Mouse (Mus musculus) limb, embryonic 14.5 days (tissue): ENCODE results near the gene Eri3. TPM values are rescaled to one million over a fixed set of nuclear protein-coding genes. Genes with fewer than 3 reads are reported as not detected.

ENCODE experiments used
- ATAC-seq: fragments of 200-750 bp; cut with Nextera tagmentation; 2 replicates; pipeline ENCODE4 v1.8.0; 2017; ENCODE audit warnings: low read depth, moderate number of reproducible peaks, moderate TSS enrichment; ENCODE audit not compliant: low FRiP score
- DNase-seq: peaks from one replicate; pipeline ENCODE4 v3.0.0-alpha.2; 2015; ENCODE audit warnings: low spot score
- H3K27ac ChIP-seq: fragments of 300-500 bp; sonication (generic); replicated peaks from 2 replicates; pipeline ENCODE4 v1.5.1; 2014; ENCODE audit warnings: low read depth, mild to moderate bottlenecking, low read length, moderate library complexity, mixed read lengths
- H3K27me3 ChIP-seq: fragments of 300-500 bp; sonication (generic); 2 replicates; pipeline ENCODE4 v1.6.1; 2014; ENCODE audit warnings: low read length, mixed read lengths; ENCODE audit not compliant: control insufficient read depth, insufficient read depth
- H3K36me3 ChIP-seq: fragments of 300-500 bp; sonication (generic); 2 replicates; pipeline ENCODE4 v1.6.1; 2014; ENCODE audit warnings: mild to moderate bottlenecking, low read length, moderate library complexity, mixed read lengths; ENCODE audit not compliant: control insufficient read depth, insufficient read depth
- H3K4me1 ChIP-seq: fragments of 300-500 bp; sonication (generic); 2 replicates; pipeline ENCODE4 v1.6.1; 2014; ENCODE audit warnings: antibody characterized with exemption, low read length, mixed read lengths; ENCODE audit not compliant: control insufficient read depth, insufficient read depth
- H3K4me2 ChIP-seq: fragments of 300-500 bp; sonication (generic); replicated peaks from 2 replicates; pipeline ENCODE4 v1.6.1; 2014; ENCODE audit warnings: low read depth, mild to moderate bottlenecking, low read length, moderate library complexity; ENCODE audit not compliant: severe bottlenecking
- H3K4me3 ChIP-seq: fragments of 300-500 bp; sonication (generic); replicated peaks from 2 replicates; pipeline ENCODE4 v1.5.1; 2014; ENCODE audit warnings: low read length
- H3K9ac ChIP-seq: fragments of 300-500 bp; sonication (generic); 2 replicates; pipeline ENCODE4 v1.6.1; 2014; ENCODE audit warnings: mild to moderate bottlenecking, low read depth, low read length, moderate library complexity; ENCODE audit not compliant: severe bottlenecking
- H3K9me3 ChIP-seq: fragments of 300-500 bp; sonication (generic); 2 replicates; pipeline ENCODE4 v1.6.1; 2016; ENCODE audit warnings: low read length; ENCODE audit not compliant: control insufficient read depth
- POLR2A ChIP-seq: fragments of 200-500 bp; IDR thresholded peaks from 2 replicates; pipeline ENCODE4 v1.8.0; 2012; ENCODE audit warnings: inconsistent platforms, mild to moderate bottlenecking, moderate library complexity, borderline replicate concordance; ENCODE audit not compliant: insufficient read depth, insufficient read length; ENCODE audit errors: extremely low read depth
- WGBS: fragments of 180-500 bp; shearing (Covaris S2); extraction: QIAGEN DNeasy Blood & Tissue Kit; methylation state at CpG from one replicate; pipeline ENCODE4 v1.1.7; 2014; 5-methylcytosine and 5-hydroxymethylcytosine counted together
- polyA plus RNA-seq, 2 experiments: library from polyadenylated mRNA; depleted of rRNA in 1 of 2; stranded (reverse) in 1 of 2; unstranded in 1 of 2; fragments of >200 nt; fragmentation: Nextera tagmentation in 1 of 2; extraction: Ambion mirVana in 1 of 2; gene quantifications; 2 replicates each; pipeline versions ENCODE4 v1.2.1 to v1.2.3; 2012 to 2014

Gene Eri3
- polyA plus RNA-seq, 2 experiments, result 155 to 190 TPM

GRCm38 (mm10) chr4:117611385-117611784, 61.2 kb downstream of the Eri3 start:
- 52% methylated on average over 4 of the region's 4 CpGs for WGBS
- Histone ChIP-seq H3K4me1 (peaks cover 29% of the 10 kb centered on the region), H3K36me3 (peaks cover 57% of the 10 kb centered on the region), H3K9me3 (no peaks in the 10 kb centered on the region), H3K27me3 (no peaks in the 10 kb centered on the region), H3K9ac (no peak overlapping the region), H3K27ac (no peak overlapping the region), H3K4me2 (no peak overlapping the region), H3K4me3 (no peak overlapping the region)
- no peak for TF ChIP-seq POLR2A
- DNase-seq (no peak), ATAC-seq (no peak)

GRCm38 (mm10) chr4:117611814-117612213, 61.6 kb downstream of the Eri3 start:
- H3K27ac ChIP-seq, result no peak overlapping the region
- no peak for TF ChIP-seq POLR2A
- ATAC-seq (no peak), DNase-seq (no peak)
- H3K9me3 ChIP-seq, result no peaks in the 10 kb centered on the region
- 53% methylated on average over 2 of the region's 2 CpGs for WGBS
- H3K4me2 ChIP-seq, result no peak overlapping the region
- peaks cover 61% of the 10 kb centered on the region for H3K36me3 ChIP-seq
- no peak overlapping the region for H3K4me3 ChIP-seq
- H3K27me3 ChIP-seq, result no peaks in the 10 kb centered on the region
- peaks cover 28% of the 10 kb centered on the region for H3K4me1 ChIP-seq
- no peak overlapping the region for H3K9ac ChIP-seq

GRCm38 (mm10) chr4:117612713-117613112, 62.5 kb downstream of the Eri3 start:
- Histone ChIP-seq H3K4me3 (no peak overlapping the region), H3K27me3 (no peaks in the 10 kb centered on the region), H3K4me1 (peaks cover 28% of the 10 kb centered on the region), H3K36me3 (peaks cover 64% of the 10 kb centered on the region), H3K9ac (no peak overlapping the region), H3K27ac (no peak overlapping the region), H3K9me3 (no peaks in the 10 kb centered on the region), H3K4me2 (no peak overlapping the region)
- no peak for DNase-seq
- TF ChIP-seq POLR2A, result no peak
- 38% methylated on average over 5 of the region's 5 CpGs for WGBS
- ATAC-seq, result no peak

- DNase-seq, result peak; percentile 43
- no peak for TF ChIP-seq POLR2A
- H3K4me1 ChIP-seq, result peaks cover 26% of the 10 kb centered on the region
- H3K4me3 ChIP-seq, result no peak overlapping the region
- H3K36me3 ChIP-seq, result peaks cover 66% of the 10 kb centered on the region
- H3K9me3 ChIP-seq, result no peaks in the 10 kb centered on the region
- 0 out of 2 replicates have a peak, but pooled peaks have one; percentile 17 for ATAC-seq
- WGBS, result 35% methylated on average over 4 of the region's 4 CpGs
- H3K4me2 ChIP-seq, result no peak overlapping the region
- H3K27me3 ChIP-seq, result no peaks in the 10 kb centered on the region
- 0 out of 2 replicates have a peak overlapping the region, but pooled peaks have one; percentile 3 for H3K27ac ChIP-seq
- no peak overlapping the region for H3K9ac ChIP-seq
Measured at GRCm38 (mm10) chr4:117613153-117613773, 63.1 kb downstream of the Eri3 start.

DNA sequence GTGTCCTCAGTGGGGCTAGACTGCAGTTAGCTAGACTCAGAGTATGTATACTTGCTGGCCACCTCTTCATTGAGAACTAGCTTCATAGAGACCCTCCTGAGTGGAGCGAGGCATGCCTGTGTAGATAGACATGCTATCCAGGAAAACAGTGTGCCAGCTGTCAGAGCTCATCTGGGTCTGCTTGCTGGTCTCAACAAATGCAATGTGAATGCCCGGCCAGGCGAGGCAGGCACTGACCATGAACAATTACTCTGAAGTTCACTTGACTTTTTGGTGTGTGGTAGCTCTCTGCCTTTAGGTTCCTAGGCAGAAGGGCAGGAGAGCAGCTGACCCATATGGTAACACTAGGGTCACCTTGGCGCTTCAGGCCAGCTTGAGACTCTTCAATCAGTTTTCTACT, 66.4 kb downstream of the Eri3 start:
- Histone ChIP-seq H3K4me3 (no peak overlapping the region), H3K9me3 (no peaks in the 10 kb centered on the region), H3K27me3 (no peaks in the 10 kb centered on the region), H3K27ac (no peak overlapping the region), H3K4me2 (no peak overlapping the region), H3K36me3 (peaks cover 59% of the 10 kb centered on the region), H3K9ac (no peak overlapping the region), H3K4me1 (peaks cover 11% of the 10 kb centered on the region)
- TF ChIP-seq POLR2A, result no peak
- 85% methylated on average over 4 of the region's 4 CpGs for WGBS
- ATAC-seq (no peak), DNase-seq (no peak)

DNA sequence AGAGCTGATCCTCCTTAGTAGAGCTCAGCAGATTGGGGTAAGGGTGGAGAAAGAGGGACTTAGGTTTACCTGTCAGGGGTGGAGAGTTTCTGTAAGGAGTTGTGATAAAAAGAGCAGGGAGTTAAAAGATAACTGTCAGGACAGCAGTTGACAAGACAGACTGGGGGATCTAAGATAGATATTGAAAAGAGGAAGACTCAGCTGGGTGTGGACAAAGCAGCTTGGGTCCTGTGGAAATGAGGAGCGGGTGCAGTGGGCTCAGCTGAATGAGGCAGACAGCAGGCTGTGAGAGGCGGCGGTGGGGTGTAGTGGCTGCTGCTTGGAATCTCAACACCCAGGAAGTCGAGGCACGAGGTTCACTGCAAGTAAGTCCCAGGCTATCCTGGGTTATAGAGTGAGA, 72.1 kb downstream of the Eri3 start:
- WGBS, result 92% methylated on average over 5 of the region's 5 CpGs
- Histone ChIP-seq H3K27ac (no peak overlapping the region), H3K4me1 (0 out of 2 replicates have a peak, but pooled peaks cover 9% of the 10 kb centered on the region), H3K9ac (no peak overlapping the region), H3K4me2 (no peak overlapping the region), H3K4me3 (no peak overlapping the region), H3K36me3 (peaks cover 47% of the 10 kb centered on the region), H3K9me3 (no peaks in the 10 kb centered on the region), H3K27me3 (no peaks in the 10 kb centered on the region)
- DNase-seq, result no peak
- no peak for ATAC-seq
- TF ChIP-seq POLR2A, result no peak
